Mouse (Mus musculus): ENCODE measurements around the gene Ntpcr.

- TF ChIP-seq CTCF (IDR thresholded peaks at IDR 0.05; ENCODE audit: borderline replicate concordance, control insufficient read depth, extremely low read depth, insufficient read depth, low read length, poor library complexity) (no peak), POLR2A (IDR thresholded peaks at IDR 0.05; ENCODE audit: control insufficient read depth, extremely low read depth, insufficient read depth, low read length, poor library complexity) (no peak)
These were observed 26.8 kb downstream of the Ntpcr start for GRCm38 (mm10) chr8:125756391-125757105.
